Mouse (Mus musculus): ENCODE measurements around the gene Jagn1. TPM values are rescaled to one million over a fixed set of nuclear protein-coding genes. Genes with fewer than 3 reads are reported as not detected.
A peak's percentile ranks its signal among the peaks of the same experiment; 100 is the strongest.

The Jagn1 gene
- polyA plus RNA-seq, 1 experiment from 2014 or later: 86.5 TPM

GRCm38 (mm10) chr6:113419199-113419587 lies 23.2 kb upstream of the Jagn1 start, which contains the start of gene Rpusd3:
Gene Rpusd3, minus strand, starts transcription at chr6:113419340.
- H3K4me1 ChIP-seq (replicated peaks): peaks cover 25% of the 10 kb centered on the region
- peak; percentile 96 for DNase-seq (ENCODE audit: low spot score)

DNA sequence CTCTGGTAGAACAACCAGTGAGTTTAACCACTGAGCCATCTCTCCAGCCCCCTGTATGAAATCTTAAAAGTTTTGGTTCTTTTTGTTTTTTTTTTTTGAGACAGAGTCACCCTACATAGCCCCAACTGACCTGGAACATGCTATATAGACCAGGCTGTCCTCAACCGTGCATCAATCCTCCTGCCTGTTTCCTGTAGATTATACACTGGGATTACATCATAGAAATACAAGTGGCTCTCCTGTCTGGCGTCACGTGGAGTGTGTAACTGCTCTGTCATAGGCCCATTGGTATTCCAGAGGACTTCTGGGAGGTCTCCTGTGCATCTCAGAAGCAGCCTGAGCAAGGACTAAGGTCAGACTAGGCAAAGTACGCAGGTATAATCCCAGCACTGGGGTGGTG lies 19.4 kb upstream of the Jagn1 start:
- WGBS: 88% methylated on average over 4 of the region's 4 CpGs

More at GRCm38 (mm10) chr6:113419199-113419587, 23.2 kb upstream of the Jagn1 start, which contains the start of gene Rpusd3:
- no peaks in the 10 kb centered on the region for H3K9me3 ChIP-seq
- peaks cover 30% of the 10 kb centered on the region for H3K36me3 ChIP-seq
- H3K27me3 ChIP-seq (ENCODE audit: insufficient read depth, poor library complexity, severe bottlenecking): no peaks in the 10 kb centered on the region
- peak within 1 kb of the TSS; percentile 88 for H3K27ac ChIP-seq
- peak within 1 kb of the TSS; percentile 71 for H3K4me3 ChIP-seq
- under 1% methylated on average over 25 of the region's 25 CpGs for WGBS

GRCm38 (mm10) chr6:113424187-113424586 lies 18.2 kb upstream of the Jagn1 start:
- WGBS: 92% methylated on average over 7 of the region's 7 CpGs
- H3K36me3 ChIP-seq: no peaks in the 10 kb centered on the region
- H3K27me3 ChIP-seq (ENCODE audit: insufficient read depth, poor library complexity, severe bottlenecking): no peaks in the 10 kb centered on the region
- H3K4me1 ChIP-seq (replicated peaks): peaks cover 7% of the 10 kb centered on the region
- no peaks in the 10 kb centered on the region for H3K9me3 ChIP-seq
- no peak overlapping the region for H3K4me3 ChIP-seq
- DNase-seq (ENCODE audit: low spot score): no peak
- H3K27ac ChIP-seq: no peak overlapping the region

More for the DNA sequence above, 19.4 kb upstream of the Jagn1 start:
- H3K27ac ChIP-seq: no peak overlapping the region
- DNase-seq (ENCODE audit: low spot score): no peak
- no peaks in the 10 kb centered on the region for H3K27me3 ChIP-seq (ENCODE audit: insufficient read depth, poor library complexity, severe bottlenecking)
- H3K4me3 ChIP-seq: no peak overlapping the region
- peaks cover 18% of the 10 kb centered on the region for H3K4me1 ChIP-seq (replicated peaks)
- H3K36me3 ChIP-seq: no peaks in the 10 kb centered on the region
- H3K9me3 ChIP-seq: no peaks in the 10 kb centered on the region

- Histone ChIP-seq H3K4me3 (no peak overlapping the region), H3K4me1 (replicated peaks) (no peaks in the 10 kb centered on the region), H3K36me3 (no peaks in the 10 kb centered on the region), H3K9me3 (no peaks in the 10 kb centered on the region), H3K27me3 (ENCODE audit: insufficient read depth, poor library complexity, severe bottlenecking) (no peaks in the 10 kb centered on the region), H3K27ac (no peak overlapping the region)
- no peak for DNase-seq (ENCODE audit: low spot score)
- WGBS: 92% methylated on average over 4 of the region's 4 CpGs
Observed at GRCm38 (mm10) chr6:113426696-113427095, 15.7 kb upstream of the Jagn1 start.

GRCm38 (mm10) chr6:113427397-113427796 lies 15.0 kb upstream of the Jagn1 start:
- Histone ChIP-seq H3K27ac (no peak overlapping the region), H3K4me1 (replicated peaks) (no peaks in the 10 kb centered on the region), H3K4me3 (no peak overlapping the region), H3K9me3 (no peaks in the 10 kb centered on the region), H3K36me3 (no peaks in the 10 kb centered on the region), H3K27me3 (ENCODE audit: insufficient read depth, poor library complexity, severe bottlenecking) (no peaks in the 10 kb centered on the region)
- WGBS: 64% methylated on average over 3 of the region's 3 CpGs
- peak; percentile 47 for DNase-seq (ENCODE audit: low spot score)

- H3K36me3 ChIP-seq: no peaks in the 10 kb centered on the region
- 92% methylated on average over 16 of the region's 16 CpGs for WGBS
- no peak overlapping the region for H3K27ac ChIP-seq
- no peaks in the 10 kb centered on the region for H3K9me3 ChIP-seq
- no peak overlapping the region for H3K4me3 ChIP-seq
- no peaks in the 10 kb centered on the region for H3K27me3 ChIP-seq (ENCODE audit: insufficient read depth, poor library complexity, severe bottlenecking)
- DNase-seq (ENCODE audit: low spot score): no peak
- H3K4me1 ChIP-seq (replicated peaks): no peaks in the 10 kb centered on the region
Observed at GRCm38 (mm10) chr6:113428006-113428405, 14.4 kb upstream of the Jagn1 start.

DNA sequence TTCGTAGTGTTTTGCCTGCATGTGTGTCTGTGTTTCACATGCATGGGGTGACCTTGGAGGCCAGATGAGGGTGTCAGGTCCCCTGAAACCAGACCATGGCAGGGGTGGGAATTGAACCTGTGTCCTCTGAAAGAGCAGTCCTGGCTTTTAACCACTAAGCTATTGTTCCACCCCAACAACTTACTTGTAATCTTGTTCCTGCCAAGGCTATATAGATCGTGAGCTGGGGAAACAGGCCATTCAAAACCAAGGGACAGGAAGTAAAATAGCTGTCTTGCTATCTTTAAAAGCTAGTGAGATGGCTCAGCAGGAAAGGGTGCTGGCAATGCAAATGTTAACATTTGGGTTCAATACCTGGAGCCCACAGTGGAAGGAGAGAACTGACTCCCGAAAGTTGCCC lies 12.4 kb upstream of the Jagn1 start:
- Histone ChIP-seq H3K4me1 (replicated peaks) (no peaks in the 10 kb centered on the region), H3K9me3 (no peaks in the 10 kb centered on the region), H3K27ac (no peak overlapping the region), H3K4me3 (no peak overlapping the region), H3K36me3 (no peaks in the 10 kb centered on the region), H3K27me3 (ENCODE audit: insufficient read depth, poor library complexity, severe bottlenecking) (no peaks in the 10 kb centered on the region)
- 80% methylated on average over 3 of the region's 3 CpGs for WGBS
- DNase-seq (ENCODE audit: low spot score): no peak

- WGBS: 65% methylated on average over 3 of the region's 3 CpGs
- H3K9me3 ChIP-seq: no peaks in the 10 kb centered on the region
- H3K27me3 ChIP-seq (ENCODE audit: insufficient read depth, poor library complexity, severe bottlenecking): no peaks in the 10 kb centered on the region
- no peaks in the 10 kb centered on the region for H3K36me3 ChIP-seq
- no peaks in the 10 kb centered on the region for H3K4me1 ChIP-seq (replicated peaks)
- no peak overlapping the region for H3K4me3 ChIP-seq
- no peak for DNase-seq (ENCODE audit: low spot score)
- H3K27ac ChIP-seq: no peak overlapping the region
Observed at GRCm38 (mm10) chr6:113430846-113431245, 11.5 kb upstream of the Jagn1 start.

GRCm38 (mm10) chr6:113431801-113432200 lies 10.6 kb upstream of the Jagn1 start:
- DNase-seq (ENCODE audit: low spot score): no peak
- 71% methylated on average over 3 of the region's 3 CpGs for WGBS
- no peak overlapping the region for H3K27ac ChIP-seq

GRCm38 (mm10) chr6:113433661-113434060 lies 8.7 kb upstream of the Jagn1 start:
- Histone ChIP-seq H3K27me3 (ENCODE audit: insufficient read depth, poor library complexity, severe bottlenecking) (no peaks in the 10 kb centered on the region), H3K9me3 (no peaks in the 10 kb centered on the region), H3K27ac (no peak overlapping the region), H3K4me1 (replicated peaks) (no peaks in the 10 kb centered on the region), H3K36me3 (no peaks in the 10 kb centered on the region), H3K4me3 (no peak overlapping the region)
- WGBS: 80% methylated on average over 3 of the region's 3 CpGs
- no peak for DNase-seq (ENCODE audit: low spot score)

More at GRCm38 (mm10) chr6:113431801-113432200, 10.6 kb upstream of the Jagn1 start:
- no peaks in the 10 kb centered on the region for H3K4me1 ChIP-seq (replicated peaks)
- H3K4me3 ChIP-seq: no peak overlapping the region
- no peaks in the 10 kb centered on the region for H3K36me3 ChIP-seq
- H3K9me3 ChIP-seq: no peaks in the 10 kb centered on the region
- H3K27me3 ChIP-seq (ENCODE audit: insufficient read depth, poor library complexity, severe bottlenecking): no peaks in the 10 kb centered on the region

DNA sequence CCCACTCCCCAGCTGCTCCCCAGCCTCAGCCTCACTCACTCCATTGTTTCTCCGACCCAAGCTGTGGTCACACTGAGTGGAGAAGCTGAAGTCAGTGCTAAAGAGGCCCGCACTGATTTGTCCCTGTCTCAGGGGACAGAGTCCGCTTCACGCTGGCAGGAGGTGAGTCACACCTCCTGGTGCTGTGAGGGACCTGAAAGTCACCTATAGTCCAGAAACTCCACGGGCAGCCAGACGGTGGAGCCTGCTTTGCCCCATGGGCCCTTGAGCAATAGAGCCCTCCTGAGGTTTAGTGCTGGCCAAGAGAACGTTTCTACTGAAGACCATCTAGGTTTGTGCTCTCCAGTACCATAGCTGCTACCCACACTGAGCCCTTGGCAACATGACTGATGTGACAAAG lies 7.7 kb upstream of the Jagn1 start:
- Histone ChIP-seq H3K27ac (no peak overlapping the region), H3K4me3 (no peak overlapping the region), H3K9me3 (no peaks in the 10 kb centered on the region), H3K4me1 (replicated peaks) (no peaks in the 10 kb centered on the region), H3K36me3 (no peaks in the 10 kb centered on the region), H3K27me3 (ENCODE audit: insufficient read depth, poor library complexity, severe bottlenecking) (no peaks in the 10 kb centered on the region)
- DNase-seq (ENCODE audit: low spot score): no peak
- WGBS: 78% methylated on average over 7 of the region's 7 CpGs

DNA sequence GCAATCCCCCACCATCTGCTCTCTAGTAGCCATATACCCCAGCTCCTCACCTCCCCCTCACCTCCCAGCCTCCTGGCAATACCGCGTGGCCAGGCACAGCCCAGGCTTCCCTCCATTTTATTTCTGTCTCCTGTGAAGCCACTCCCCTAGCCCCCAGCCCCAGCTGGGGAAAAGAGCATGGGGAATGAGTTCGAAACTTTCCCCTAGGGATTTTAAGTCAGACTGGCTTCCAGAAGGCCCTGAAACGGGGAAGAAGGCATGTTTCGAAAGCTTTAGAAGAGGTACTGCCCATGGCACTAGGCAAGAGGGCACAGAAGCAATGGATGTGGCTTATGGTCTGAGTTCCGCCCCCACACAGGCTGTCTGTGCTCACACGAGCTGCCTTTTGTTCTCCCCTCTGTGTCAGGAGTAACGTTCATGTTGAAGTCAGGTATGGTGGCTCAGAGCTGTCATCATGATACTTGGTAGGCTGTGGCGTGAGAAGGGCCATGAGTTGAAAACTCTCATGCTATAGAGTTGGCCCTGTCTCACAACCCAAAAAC lies 6.6 kb upstream of the Jagn1 start, which contains the start of gene Cidec:
Gene Cidec, minus strand, starts transcription at position 97 of the 542 bp plus-strand sequence.
- no peak for DNase-seq (ENCODE audit: low spot score)
- Histone ChIP-seq H3K27me3 (ENCODE audit: insufficient read depth, poor library complexity, severe bottlenecking) (no peaks in the 10 kb centered on the region), H3K4me1 (replicated peaks) (no peaks in the 10 kb centered on the region), H3K36me3 (no peaks in the 10 kb centered on the region), H3K4me3 (no peak within 1 kb of the TSS), H3K9me3 (no peaks in the 10 kb centered on the region), H3K27ac (no peak within 1 kb of the TSS)
- WGBS: 79% methylated on average over 9 of the region's 9 CpGs

GRCm38 (mm10) chr6:113437135-113437534 lies 5.2 kb upstream of the Jagn1 start:
- no peaks in the 10 kb centered on the region for H3K9me3 ChIP-seq
- H3K4me1 ChIP-seq (replicated peaks): peaks cover 3% of the 10 kb centered on the region; the same call in 1 of the 2 replicates
- no peaks in the 10 kb centered on the region for H3K36me3 ChIP-seq
- no peak overlapping the region for H3K27ac ChIP-seq
- no peak for DNase-seq (ENCODE audit: low spot score)
- no peak overlapping the region for H3K4me3 ChIP-seq
- H3K27me3 ChIP-seq (ENCODE audit: insufficient read depth, poor library complexity, severe bottlenecking): no peaks in the 10 kb centered on the region
- WGBS: 80% methylated on average over 12 of the region's 12 CpGs

All from hindbrain, embryonic 10.5 days (tissue).